Mouse (Mus musculus): Measurements from ENCODE around the gene Klhl40.

Klhl40 gene

GRCm38 (mm10) chr9:121826356-121826755, 48.9 kb downstream of the Klhl40 start:
- DNase-seq (ENCODE audit: low read depth, low spot score) = no peak

DNA sequence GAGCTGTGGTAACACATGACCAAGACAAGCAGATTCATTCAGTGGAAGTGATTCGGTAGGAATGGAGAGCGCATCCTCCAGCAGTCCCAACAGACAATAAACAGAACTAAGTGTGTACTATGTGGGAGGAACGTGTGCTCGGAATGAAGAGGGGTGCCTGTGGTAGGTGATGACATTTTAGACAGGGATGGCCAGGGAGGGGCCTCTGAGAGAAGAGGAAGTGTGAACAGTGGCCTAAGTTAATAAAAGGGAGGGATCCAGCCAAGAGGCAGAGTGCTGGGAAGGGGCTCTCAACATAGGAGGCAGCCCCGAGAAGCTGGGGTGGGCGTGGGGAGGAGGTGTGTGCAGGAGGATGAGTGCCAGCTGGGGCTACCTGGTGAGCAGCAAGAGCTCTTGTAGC, 50.9 kb downstream of the Klhl40 start:
- no peak for DNase-seq (ENCODE audit: low read depth, low spot score)

GRCm38 (mm10) chr9:121829270-121829992, 52.0 kb downstream of the Klhl40 start:
- no peak for DNase-seq (ENCODE audit: low read depth, low spot score)

DNA sequence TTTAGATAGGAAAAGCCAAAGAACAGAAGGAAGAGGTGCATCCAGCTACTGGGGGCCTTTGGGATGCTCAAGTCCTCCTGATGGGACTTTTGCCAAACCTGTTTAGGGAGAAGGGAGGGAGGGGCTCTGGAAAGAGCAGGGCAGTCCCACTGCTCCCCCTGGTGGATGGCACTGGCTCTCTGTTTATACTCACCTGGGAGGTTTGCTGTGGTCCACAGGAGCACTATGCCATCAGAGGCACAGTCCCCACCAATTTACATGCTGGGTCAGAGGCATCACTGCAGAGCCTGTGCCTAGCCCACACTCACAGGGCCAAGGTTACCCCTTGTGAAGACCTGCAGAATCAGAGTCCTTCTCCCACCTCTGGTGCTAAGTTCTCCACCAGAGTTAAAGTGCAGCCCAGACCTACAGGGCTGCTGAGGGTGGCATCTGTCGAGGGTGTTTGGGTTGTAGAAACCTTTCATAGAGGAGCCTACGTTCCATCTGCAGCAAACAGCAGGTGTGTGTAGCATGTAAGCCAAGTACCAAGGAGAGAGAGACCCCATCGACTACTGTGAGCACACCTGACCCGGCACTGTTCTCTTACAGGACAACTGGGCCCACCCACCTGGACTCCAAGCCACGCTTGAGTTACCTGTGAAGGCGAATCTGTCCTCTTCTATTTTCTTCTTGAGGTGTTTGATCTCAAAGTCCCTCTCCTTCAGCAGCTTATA, 53.0 kb downstream of the Klhl40 start:
- DNase-seq (ENCODE audit: low read depth, low spot score) = peak; percentile 40

- peak; percentile 72 for DNase-seq (ENCODE audit: low read depth, low spot score)
These were observed 53.5 kb downstream of the Klhl40 start for GRCm38 (mm10) chr9:121830956-121831293.
